Mouse (Mus musculus): ENCODE data around the gene Bcl11b.

The Bcl11b gene

GRCm38 (mm10) chr12:107934831-107935437 lies 68.5 kb downstream of the Bcl11b start:
- no peak for DNase-seq (ENCODE audit: low spot score)

- no peak for DNase-seq (ENCODE audit: low spot score)
Measured at GRCm38 (mm10) chr12:107932140-107932539, 71.3 kb downstream of the Bcl11b start.

GRCm38 (mm10) chr12:107931476-107931875 lies 71.9 kb downstream of the Bcl11b start:
- no peak for DNase-seq (ENCODE audit: low spot score)

GRCm38 (mm10) chr12:107930611-107931350 lies 72.6 kb downstream of the Bcl11b start:
- no peak for DNase-seq (ENCODE audit: low spot score)

GRCm38 (mm10) chr12:107928905-107929304 lies 74.5 kb downstream of the Bcl11b start:
- DNase-seq (ENCODE audit: low spot score), result no peak

- DNase-seq (ENCODE audit: low spot score), result no peak
Measured at GRCm38 (mm10) chr12:107928464-107928901, 74.9 kb downstream of the Bcl11b start.

GRCm38 (mm10) chr12:107927961-107928431 lies 75.4 kb downstream of the Bcl11b start:
- no peak for DNase-seq (ENCODE audit: low spot score)

GRCm38 (mm10) chr12:107926074-107926855 lies 77.1 kb downstream of the Bcl11b start:
- no peak for DNase-seq (ENCODE audit: low spot score)

- no peak for DNase-seq (ENCODE audit: low spot score)
Measured at GRCm38 (mm10) chr12:107924696-107925095, 78.7 kb downstream of the Bcl11b start.

GRCm38 (mm10) chr12:107923963-107924362 lies 79.4 kb downstream of the Bcl11b start:
- no peak for DNase-seq (ENCODE audit: low spot score)

GRCm38 (mm10) chr12:107922180-107922579 lies 81.2 kb downstream of the Bcl11b start:
- DNase-seq (ENCODE audit: low spot score), result no peak

GRCm38 (mm10) chr12:107921566-107921965 lies 81.8 kb downstream of the Bcl11b start:
- no peak for DNase-seq (ENCODE audit: low spot score)

GRCm38 (mm10) chr12:107921154-107921553 lies 82.2 kb downstream of the Bcl11b start:
- no peak for DNase-seq (ENCODE audit: low spot score)

GRCm38 (mm10) chr12:107920716-107921115 lies 82.7 kb downstream of the Bcl11b start:
- DNase-seq (ENCODE audit: low spot score), result no peak

- DNase-seq (ENCODE audit: low spot score), result no peak
Measured at GRCm38 (mm10) chr12:107920076-107920475, 83.3 kb downstream of the Bcl11b start.

GRCm38 (mm10) chr12:107918779-107919178 lies 84.6 kb downstream of the Bcl11b start:
- no peak for DNase-seq (ENCODE audit: low spot score)

GRCm38 (mm10) chr12:107916008-107916407 lies 87.4 kb downstream of the Bcl11b start:
- DNase-seq (ENCODE audit: low spot score), result no peak

- DNase-seq (ENCODE audit: low spot score), result no peak
Measured at GRCm38 (mm10) chr12:107915396-107915795, 88.0 kb downstream of the Bcl11b start.

GRCm38 (mm10) chr12:107908826-107909225 lies 94.6 kb downstream of the Bcl11b start:
- no peak for DNase-seq (ENCODE audit: low spot score)

- no peak for DNase-seq (ENCODE audit: low spot score)
Measured at GRCm38 (mm10) chr12:107905333-107905732, 98.1 kb downstream of the Bcl11b start.

GRCm38 (mm10) chr12:107904457-107904856 lies 98.9 kb downstream of the Bcl11b start:
- no peak for DNase-seq (ENCODE audit: low spot score)

- DNase-seq (ENCODE audit: low spot score), result no peak
Measured at GRCm38 (mm10) chr12:107903949-107904348, 99.5 kb downstream of the Bcl11b start.

- no peak for DNase-seq (ENCODE audit: low spot score)
Measured at GRCm38 (mm10) chr12:107891449-107891848, 112.0 kb downstream of the Bcl11b start.
